Mouse (Mus musculus) left cerebral cortex, postnatal 14 days (tissue): ENCODE measurements around the gene Abcb7. TPM values are rescaled to one million over a fixed set of nuclear protein-coding genes. Genes with fewer than 3 reads are reported as not detected.

Experiments
- total RNA-seq, 2 experiments: library from RNA; stranded (reverse); gene quantifications; 2 replicates each; pipeline ENCODE4 v1.2.3; 2021

The Abcb7 gene
- total RNA-seq, 2 experiments from 2014 or later = 19.0 to 21.5 TPM

Other genes with a start within 250 kb of the Abcb7 start
- 10 to 100 TPM; 33.3 to 37.5 TPM for gene Nexmif, start 212.7 kb downstream of the Abcb7 start, total RNA-seq
- gene Uprt, start 69.0 kb upstream of the Abcb7 start, total RNA-seq = 10 to 100 TPM; 12.8 to 14.2 TPM